Mouse (Mus musculus) hindbrain, embryonic 11.5 days (tissue): Measurements from ENCODE around the gene Npas2. TPM values are rescaled to one million over a fixed set of nuclear protein-coding genes. Genes with fewer than 3 reads are reported as not detected.

Experiments
- ATAC-seq: fragments of 200-750 bp; cut with Nextera tagmentation; 2 replicates; pipeline ENCODE4 v1.8.0; 2017; ENCODE audit warnings: mild to moderate bottlenecking, moderate TSS enrichment, moderate library complexity; ENCODE audit not compliant: low FRiP score
- DNase-seq: peaks from one replicate; pipeline ENCODE4 v3.0.0-alpha.2; 2015; ENCODE audit warnings: low spot score
- H3K27ac ChIP-seq: fragments of 300-500 bp; sonication (generic); 2 replicates; pipeline ENCODE4 v1.5.1; 2014; ENCODE audit warnings: mild to moderate bottlenecking, low read depth, low read length
- H3K27me3 ChIP-seq: fragments of 300-500 bp; sonication (generic); 2 replicates; pipeline ENCODE4 v1.6.1; 2014; ENCODE audit warnings: mild to moderate bottlenecking, low read length, moderate library complexity, mixed read lengths; ENCODE audit not compliant: control insufficient read depth, insufficient read depth
- H3K36me3 ChIP-seq: fragments of 300-500 bp; sonication (generic); 2 replicates; pipeline ENCODE4 v1.6.1; 2014; ENCODE audit warnings: mild to moderate bottlenecking, low read length, moderate library complexity, mixed read lengths; ENCODE audit not compliant: control insufficient read depth, insufficient read depth
- H3K4me1 ChIP-seq: fragments of 300-500 bp; sonication (generic); replicated peaks from 2 replicates; pipeline ENCODE4 v1.6.1; 2014; ENCODE audit warnings: low read length, mixed read lengths; ENCODE audit not compliant: control insufficient read depth, insufficient read depth
- H3K4me2 ChIP-seq: fragments of 300-500 bp; sonication (generic); replicated peaks from 2 replicates; pipeline ENCODE4 v1.6.1; 2014; ENCODE audit warnings: mild to moderate bottlenecking, low read depth, low read length
- H3K4me3 ChIP-seq: fragments of 300-500 bp; sonication (generic); 2 replicates; pipeline ENCODE4 v1.5.1; 2014; ENCODE audit warnings: low read depth, low read length
- H3K9ac ChIP-seq: fragments of 300-500 bp; sonication (generic); 2 replicates; pipeline ENCODE4 v1.6.1; 2014; ENCODE audit warnings: low read depth, low read length
- H3K9me3 ChIP-seq: fragments of 300-500 bp; sonication (generic); 2 replicates; pipeline ENCODE4 v1.6.1; 2016; ENCODE audit warnings: low read length; ENCODE audit not compliant: control insufficient read depth
- WGBS: fragments of 180-500 bp; shearing (Covaris S2); extraction: QIAGEN DNeasy Blood & Tissue Kit; methylation state at CpG from one replicate; pipeline ENCODE4 v1.1.7; 2014; 5-methylcytosine and 5-hydroxymethylcytosine counted together
- polyA plus RNA-seq: library from polyadenylated mRNA; unstranded; fragments of >200 nt; fragmentation: Nextera tagmentation; extraction: Ambion mirVana; gene quantifications from 2 replicates; pipeline ENCODE4 v1.2.1, GENCODE M21; 2014

Npas2 gene
- polyA plus RNA-seq, 1 experiment from 2014 or later = 0.12 TPM

GRCm38 (mm10) chr1:39340156-39340555, 146.6 kb downstream of the Npas2 start:
- Histone ChIP-seq H3K27ac (no peak overlapping the region), H3K27me3 (0 out of 2 replicates have a peak, but pooled peaks cover 2% of the 10 kb centered on the region), H3K4me1 (no peaks in the 10 kb centered on the region), H3K36me3 (no peaks in the 10 kb centered on the region), H3K9me3 (no peaks in the 10 kb centered on the region), H3K4me2 (no peak overlapping the region), H3K9ac (no peak overlapping the region), H3K4me3 (no peak overlapping the region)
- ATAC-seq (no peak), DNase-seq (no peak)
- 84% methylated on average over 6 of the region's 6 CpGs for WGBS

GRCm38 (mm10) chr1:39340647-39341046, 147.1 kb downstream of the Npas2 start:
- Histone ChIP-seq H3K36me3 (no peaks in the 10 kb centered on the region), H3K27ac (no peak overlapping the region), H3K27me3 (no peaks in the 10 kb centered on the region), H3K4me1 (no peaks in the 10 kb centered on the region), H3K9me3 (no peaks in the 10 kb centered on the region), H3K4me3 (no peak overlapping the region), H3K9ac (no peak overlapping the region), H3K4me2 (no peak overlapping the region)
- ATAC-seq (no peak), DNase-seq (peak; percentile 66)
- 26% methylated on average over 8 of the region's 8 CpGs for WGBS

- Histone ChIP-seq H3K9me3 (no peaks in the 10 kb centered on the region), H3K27ac (no peak overlapping the region), H3K36me3 (no peaks in the 10 kb centered on the region), H3K9ac (no peak overlapping the region), H3K27me3 (no peaks in the 10 kb centered on the region), H3K4me3 (no peak overlapping the region), H3K4me1 (no peaks in the 10 kb centered on the region), H3K4me2 (no peak overlapping the region)
- no peak for DNase-seq
- WGBS = 90% methylated on average over 4 of the region's 4 CpGs
- no peak for ATAC-seq
Observed at GRCm38 (mm10) chr1:39341807-39342206, 148.3 kb downstream of the Npas2 start.

GRCm38 (mm10) chr1:39343242-39343641, 149.7 kb downstream of the Npas2 start:
- no peaks in the 10 kb centered on the region for H3K9me3 ChIP-seq
- H3K9ac ChIP-seq = no peak overlapping the region
- 86% methylated on average over 5 of the region's 5 CpGs for WGBS
- ATAC-seq (no peak), DNase-seq (no peak)
- H3K4me3 ChIP-seq = no peak overlapping the region
- no peak overlapping the region for H3K27ac ChIP-seq
- no peaks in the 10 kb centered on the region for H3K36me3 ChIP-seq
- H3K4me2 ChIP-seq = no peak overlapping the region
- H3K27me3 ChIP-seq = no peaks in the 10 kb centered on the region
- H3K4me1 ChIP-seq = no peaks in the 10 kb centered on the region

- H3K4me2 ChIP-seq = no peak overlapping the region
- no peaks in the 10 kb centered on the region for H3K36me3 ChIP-seq
- ATAC-seq = no peak
- H3K27me3 ChIP-seq = no peaks in the 10 kb centered on the region
- H3K27ac ChIP-seq = no peak overlapping the region
- DNase-seq = peak; percentile 20
- H3K4me1 ChIP-seq = no peaks in the 10 kb centered on the region
- 69% methylated on average over 21 of the region's 21 CpGs for WGBS
- no peak overlapping the region for H3K9ac ChIP-seq
- no peak overlapping the region for H3K4me3 ChIP-seq
- no peaks in the 10 kb centered on the region for H3K9me3 ChIP-seq
Observed at GRCm38 (mm10) chr1:39344981-39345600, 151.6 kb downstream of the Npas2 start.

- Histone ChIP-seq H3K9ac (no peak overlapping the region), H3K27me3 (no peaks in the 10 kb centered on the region), H3K4me3 (no peak overlapping the region), H3K4me1 (no peaks in the 10 kb centered on the region), H3K9me3 (no peaks in the 10 kb centered on the region), H3K36me3 (no peaks in the 10 kb centered on the region), H3K4me2 (no peak overlapping the region), H3K27ac (no peak overlapping the region)
- no peak for ATAC-seq
- WGBS = 73% methylated on average over 1 of the region's 1 CpGs
- no peak for DNase-seq
Observed at GRCm38 (mm10) chr1:39349001-39349400, 155.5 kb downstream of the Npas2 start.

GRCm38 (mm10) chr1:39349427-39349826, 155.9 kb downstream of the Npas2 start:
- no peak for DNase-seq
- Histone ChIP-seq H3K27ac (no peak overlapping the region), H3K9me3 (no peaks in the 10 kb centered on the region), H3K4me3 (no peak overlapping the region), H3K9ac (no peak overlapping the region), H3K4me1 (no peaks in the 10 kb centered on the region), H3K4me2 (no peak overlapping the region), H3K27me3 (no peaks in the 10 kb centered on the region), H3K36me3 (no peaks in the 10 kb centered on the region)
- ATAC-seq = no peak
- 84% methylated on average over 7 of the region's 7 CpGs for WGBS

- Histone ChIP-seq H3K36me3 (no peaks in the 10 kb centered on the region), H3K4me2 (peak overlapping the region; percentile 28), H3K4me3 (no peak overlapping the region), H3K9ac (no peak overlapping the region), H3K27ac (no peak overlapping the region), H3K9me3 (no peaks in the 10 kb centered on the region), H3K4me1 (no peaks in the 10 kb centered on the region), H3K27me3 (no peaks in the 10 kb centered on the region)
- ATAC-seq = no peak
- WGBS = 31% methylated on average over 24 of the region's 24 CpGs
- no peak for DNase-seq
Observed at GRCm38 (mm10) chr1:39361754-39362514, 168.4 kb downstream of the Npas2 start.

- ATAC-seq = no peak
- Histone ChIP-seq H3K9ac (no peak overlapping the region), H3K4me3 (no peak overlapping the region), H3K27me3 (no peaks in the 10 kb centered on the region), H3K36me3 (no peaks in the 10 kb centered on the region), H3K9me3 (no peaks in the 10 kb centered on the region), H3K4me1 (no peaks in the 10 kb centered on the region), H3K27ac (no peak overlapping the region), H3K4me2 (no peak overlapping the region)
- WGBS = 53% methylated on average over 7 of the region's 7 CpGs
- no peak for DNase-seq
Observed at GRCm38 (mm10) chr1:39362515-39362893, 169.0 kb downstream of the Npas2 start.
